Comparison of ENCODE assay signal across 18 mouse cellular contexts in the genomic region with DNA sequence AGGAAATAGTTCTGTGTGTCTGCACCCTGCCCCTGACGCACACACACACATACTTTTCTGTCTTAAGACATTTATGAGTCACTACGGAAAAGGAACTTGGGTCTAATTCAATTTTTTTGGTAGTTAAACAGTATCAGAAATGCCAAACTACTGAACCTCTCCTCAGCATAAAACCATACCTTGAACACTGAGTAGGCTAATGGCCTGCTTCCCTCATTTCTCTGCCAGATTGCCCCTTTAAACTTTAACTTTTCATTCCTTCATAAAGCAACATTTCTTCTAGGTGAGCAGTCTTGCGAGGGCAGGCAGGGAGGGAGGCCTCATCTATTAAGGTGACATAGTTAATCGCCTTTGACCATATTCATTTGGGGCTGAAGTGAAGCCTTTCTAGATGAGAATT.
"Had no signal": no experiment of that assay in that cellular context is flagged by ENCODE, and none has a peak within 500 bp of the region (broad histone marks: within the 10 kb centered on the region; RNA-seq: fewer than 3 reads in every experiment).

No protein-coding gene starts in this region.

- H3K4me3 ChIP-seq: intestine, embryonic 15.5 days; layer of hippocampus, adult 2 months; limb, embryonic 10.5 days; limb, embryonic 13.5 days; liver, embryonic 13.5 days; midbrain, embryonic 12.5 days; midbrain, embryonic 15.5 days; neural tube, embryonic 12.5 days; neural tube, embryonic 15.5 days had no signal

- DNase-seq: layer of hippocampus, adult 9-11 months; liver; liver, embryonic 13.5 days; lung, adult 2 months; retina, postnatal 1 day; right cerebral cortex, postnatal 25 days; thymus, adult 2 months; thymus, postnatal 14 days; thymus, postnatal 4 days had no signal

- H3K36me3 ChIP-seq: intestine, embryonic 15.5 days; limb, embryonic 10.5 days; limb, embryonic 13.5 days; liver, embryonic 13.5 days; midbrain, embryonic 12.5 days; midbrain, embryonic 15.5 days; neural tube, embryonic 12.5 days; neural tube, embryonic 15.5 days had no signal

- H3K4me1 ChIP-seq: intestine, embryonic 15.5 days; limb, embryonic 10.5 days; limb, embryonic 13.5 days; liver, embryonic 13.5 days; midbrain, embryonic 12.5 days; midbrain, embryonic 15.5 days; neural tube, embryonic 12.5 days; neural tube, embryonic 15.5 days had no signal

- H3K27me3 ChIP-seq: intestine, embryonic 15.5 days; limb, embryonic 13.5 days; liver, embryonic 13.5 days; midbrain, embryonic 12.5 days; midbrain, embryonic 15.5 days; neural tube, embryonic 12.5 days; neural tube, embryonic 15.5 days had no signal

- H3K4me2 ChIP-seq: intestine, embryonic 15.5 days; limb, embryonic 13.5 days; liver, embryonic 13.5 days; midbrain, embryonic 12.5 days; midbrain, embryonic 15.5 days; neural tube, embryonic 12.5 days; neural tube, embryonic 15.5 days had no signal

- H3K9ac ChIP-seq: intestine, embryonic 15.5 days; limb, embryonic 13.5 days; liver, embryonic 13.5 days; midbrain, embryonic 12.5 days; midbrain, embryonic 15.5 days; neural tube, embryonic 12.5 days; neural tube, embryonic 15.5 days had no signal

- ATAC-seq: intestine, embryonic 15.5 days; midbrain, embryonic 15.5 days had no signal

- H3K27ac ChIP-seq: intestine, embryonic 15.5 days; layer of hippocampus, adult 2 months; limb, embryonic 10.5 days; limb, embryonic 13.5 days; liver, embryonic 13.5 days; macrophage; midbrain, embryonic 12.5 days; midbrain, embryonic 15.5 days; neural tube, embryonic 12.5 days; neural tube, embryonic 15.5 days had no signal

- H3K9me3 ChIP-seq: intestine, embryonic 15.5 days; limb, embryonic 10.5 days; limb, embryonic 13.5 days; liver, embryonic 13.5 days; midbrain, embryonic 12.5 days; midbrain, embryonic 15.5 days; neural tube, embryonic 12.5 days; neural tube, embryonic 15.5 days had no signal
